Mouse (Mus musculus) intestine, postnatal 0 days (tissue): ENCODE results near the gene Chd6. TPM values are rescaled to one million over a fixed set of nuclear protein-coding genes. Genes with fewer than 3 reads are reported as not detected.
A peak's percentile ranks its signal among the peaks of the same experiment; 100 is the strongest.

Source experiments
- ATAC-seq: fragments of 200-750 bp; cut with Nextera tagmentation; 2 replicates; pipeline ENCODE4 v1.8.0; 2017; ENCODE audit warnings: mild to moderate bottlenecking, moderate TSS enrichment, moderate library complexity
- H3K27ac ChIP-seq: fragments of 300-500 bp; sonication (generic); 2 replicates; pipeline ENCODE4 v1.5.1; 2014; ENCODE audit warnings: mild to moderate bottlenecking, low read depth, low read length, moderate library complexity
- H3K27me3 ChIP-seq: fragments of 300-500 bp; sonication (generic); replicated peaks from 2 replicates; pipeline ENCODE4 v1.6.1; 2014; ENCODE audit warnings: low read length, mixed read lengths; ENCODE audit not compliant: control insufficient read depth, insufficient read depth
- H3K36me3 ChIP-seq: fragments of 300-500 bp; sonication (generic); 2 replicates; pipeline ENCODE4 v1.6.1; 2014; ENCODE audit warnings: mild to moderate bottlenecking, moderate library complexity; ENCODE audit not compliant: control insufficient read depth, insufficient read depth
- H3K4me1 ChIP-seq: fragments of 300-500 bp; sonication (generic); replicated peaks from 2 replicates; pipeline ENCODE4 v1.6.1; 2014; ENCODE audit warnings: antibody characterized with exemption, low read length, mixed read lengths; ENCODE audit not compliant: control insufficient read depth, insufficient read depth
- H3K4me2 ChIP-seq: fragments of 300-500 bp; sonication (generic); replicated peaks from 2 replicates; pipeline ENCODE4 v1.6.1; 2014; ENCODE audit warnings: low read depth, mild to moderate bottlenecking, moderate library complexity
- H3K4me3 ChIP-seq: fragments of 300-500 bp; sonication (generic); 2 replicates; pipeline ENCODE4 v1.5.1; 2014; ENCODE audit warnings: low read depth, low read length
- H3K9ac ChIP-seq: fragments of 300-500 bp; sonication (generic); 2 replicates; pipeline ENCODE4 v1.6.1; 2014; ENCODE audit warnings: mild to moderate bottlenecking, low read depth, low read length
- H3K9me3 ChIP-seq: fragments of 300-500 bp; sonication (generic); 2 replicates; pipeline ENCODE4 v1.6.1; 2016; ENCODE audit warnings: mixed run types; ENCODE audit not compliant: control insufficient read depth
- CTCF ChIP-seq: sonication (generic); IDR thresholded peaks from 2 replicates; pipeline ENCODE4 v1.5.1; 2016; ENCODE audit warnings: low read depth, mild to moderate bottlenecking, control low read depth, antibody characterized with exemption, moderate library complexity
- WGBS: fragments of 180-500 bp; shearing (Covaris S2); extraction: QIAGEN DNeasy Blood & Tissue Kit; methylation state at CpG from one replicate; pipeline ENCODE4 v1.1.7; 2014; 5-methylcytosine and 5-hydroxymethylcytosine counted together
- polyA plus RNA-seq: library from polyadenylated mRNA; unstranded; fragments of >200 nt; fragmentation: Nextera tagmentation; extraction: Ambion mirVana; gene quantifications from 2 replicates; pipeline ENCODE4 v1.2.1, GENCODE M21; 2015

Gene Chd6
- polyA plus RNA-seq, 1 experiment from 2014 or later: 8.7 TPM

DNA sequence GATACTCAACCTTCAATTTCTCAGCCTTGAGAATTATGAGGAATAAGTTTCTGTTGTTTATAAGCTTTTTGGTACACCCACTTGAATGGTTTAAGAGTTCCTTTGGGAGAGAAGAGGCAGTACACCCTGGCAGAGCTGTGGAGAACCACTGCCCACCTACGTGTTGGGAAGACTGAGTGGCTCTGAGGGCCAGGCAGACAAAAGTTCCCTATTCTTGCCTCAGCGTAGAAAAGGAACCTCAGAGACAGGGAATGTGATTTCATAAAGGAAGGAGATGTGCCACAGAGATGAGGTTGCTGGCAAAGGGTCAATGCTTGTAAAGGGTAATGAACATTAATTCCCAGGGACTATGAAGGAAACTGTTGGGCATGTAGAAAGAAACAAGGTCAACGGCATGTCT is 154.3 kb downstream of the Chd6 start:
- WGBS: 94% methylated on average over 3 of the region's 3 CpGs
- H3K36me3 ChIP-seq: peaks cover 67% of the 10 kb centered on the region
- H3K9ac ChIP-seq: no peak overlapping the region
- H3K4me1 ChIP-seq: no peaks in the 10 kb centered on the region
- no peaks in the 10 kb centered on the region for H3K27me3 ChIP-seq
- no peak overlapping the region for H3K4me2 ChIP-seq
- H3K27ac ChIP-seq: no peak overlapping the region; the same call in 1 of the 2 replicates
- no peak for TF ChIP-seq CTCF
- H3K9me3 ChIP-seq: no peaks in the 10 kb centered on the region
- no peak for ATAC-seq
- H3K4me3 ChIP-seq: no peak overlapping the region

DNA sequence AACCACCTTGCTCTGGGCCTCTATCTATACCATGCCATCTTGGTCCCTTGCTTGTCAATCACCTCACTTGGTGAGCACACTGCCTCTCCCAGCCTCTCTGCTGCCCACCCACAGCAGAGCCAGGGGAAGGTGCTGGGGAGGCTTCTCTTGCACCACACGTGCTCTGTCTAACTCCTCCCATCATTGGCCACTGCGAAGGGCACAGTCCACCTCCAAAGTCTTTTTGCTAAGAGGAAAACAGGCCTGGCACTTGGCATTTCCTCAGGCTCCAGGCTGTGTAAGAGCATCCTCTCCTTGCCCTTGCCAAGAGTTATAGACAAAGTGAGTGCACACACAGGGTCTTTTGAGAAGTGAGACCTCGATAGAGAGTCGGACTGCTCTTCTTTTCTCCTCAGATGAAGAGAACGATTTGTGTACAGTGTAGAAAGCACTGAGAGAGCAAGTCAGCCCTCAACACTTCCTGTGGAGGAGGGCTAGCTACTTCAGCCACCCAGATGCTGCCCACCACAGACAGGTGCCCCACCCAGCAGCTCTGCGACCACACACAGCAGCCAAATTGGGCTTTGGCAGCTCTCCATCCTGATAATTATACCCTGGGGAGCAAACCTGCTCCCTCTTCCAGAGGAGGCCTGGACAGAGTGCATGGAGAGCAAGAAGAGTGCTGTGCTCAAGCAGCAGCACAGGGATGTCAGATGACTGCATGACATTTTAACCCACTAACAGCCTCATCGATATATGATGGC is 155.6 kb downstream of the Chd6 start:
- no peak overlapping the region for H3K27ac ChIP-seq
- no peaks in the 10 kb centered on the region for H3K4me1 ChIP-seq
- no peaks in the 10 kb centered on the region for H3K9me3 ChIP-seq
- no peak for TF ChIP-seq CTCF
- H3K4me2 ChIP-seq: no peak overlapping the region
- WGBS: 83% methylated on average over 7 of the region's 7 CpGs
- peaks cover 76% of the 10 kb centered on the region for H3K36me3 ChIP-seq
- H3K9ac ChIP-seq: no peak overlapping the region
- no peaks in the 10 kb centered on the region for H3K27me3 ChIP-seq
- no peak overlapping the region for H3K4me3 ChIP-seq
- ATAC-seq: no peak

DNA sequence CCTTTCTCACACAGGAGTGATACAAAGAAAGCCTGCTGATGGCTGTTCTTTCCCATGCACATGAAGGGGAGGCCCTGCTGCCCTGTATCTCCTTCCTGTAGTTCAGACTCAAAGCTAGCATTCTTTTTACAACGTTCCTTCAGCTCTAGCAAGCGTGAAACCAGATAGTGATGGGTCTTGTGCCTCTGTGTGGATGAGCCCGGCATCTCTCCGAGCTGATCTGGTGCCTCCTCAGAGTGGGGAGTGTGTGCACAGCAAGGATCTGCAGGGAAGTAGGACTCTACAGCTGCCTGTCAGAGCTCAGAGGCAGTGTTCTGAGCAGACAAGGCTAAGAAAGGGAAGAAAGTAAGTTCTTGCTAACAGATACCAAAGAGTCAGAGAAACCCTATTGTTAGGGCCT is 157.3 kb downstream of the Chd6 start:
- 78% methylated on average over 4 of the region's 4 CpGs for WGBS
- Histone ChIP-seq H3K27ac (no peak overlapping the region), H3K4me1 (no peaks in the 10 kb centered on the region), H3K9me3 (no peaks in the 10 kb centered on the region), H3K4me2 (no peak overlapping the region), H3K4me3 (no peak overlapping the region), H3K9ac (no peak overlapping the region), H3K36me3 (peaks cover 71% of the 10 kb centered on the region), H3K27me3 (no peaks in the 10 kb centered on the region)
- no peak for ATAC-seq
- TF ChIP-seq CTCF: no peak

DNA sequence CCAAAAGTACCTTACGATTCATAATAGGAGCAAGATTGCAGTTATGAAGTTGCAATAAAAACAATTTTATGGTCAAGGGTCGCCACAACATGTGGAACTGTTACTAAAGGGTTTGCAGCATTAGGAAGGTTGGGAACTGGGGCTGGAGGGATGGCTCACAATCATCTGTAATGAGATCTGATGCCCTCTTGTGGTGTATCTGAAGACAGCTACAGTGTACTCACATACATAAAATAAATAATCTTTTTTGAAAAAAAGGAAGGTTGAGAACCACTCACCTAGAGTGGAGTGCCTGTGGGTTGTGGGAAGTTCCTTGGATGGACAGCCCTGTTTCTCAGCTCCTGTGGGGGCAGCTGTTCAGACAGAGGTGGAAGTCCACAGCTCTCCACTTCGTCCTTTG is 166.4 kb downstream of the Chd6 start:
- Histone ChIP-seq H3K36me3 (peaks cover 13% of the 10 kb centered on the region; the same call in 1 of the 2 replicates), H3K27me3 (no peaks in the 10 kb centered on the region), H3K9ac (no peak overlapping the region), H3K4me2 (no peak overlapping the region), H3K9me3 (no peaks in the 10 kb centered on the region), H3K4me1 (no peaks in the 10 kb centered on the region), H3K27ac (no peak overlapping the region), H3K4me3 (no peak overlapping the region)
- ATAC-seq: no peak
- WGBS: 62% methylated on average over 3 of the region's 3 CpGs
- TF ChIP-seq CTCF: peak; percentile 64

DNA sequence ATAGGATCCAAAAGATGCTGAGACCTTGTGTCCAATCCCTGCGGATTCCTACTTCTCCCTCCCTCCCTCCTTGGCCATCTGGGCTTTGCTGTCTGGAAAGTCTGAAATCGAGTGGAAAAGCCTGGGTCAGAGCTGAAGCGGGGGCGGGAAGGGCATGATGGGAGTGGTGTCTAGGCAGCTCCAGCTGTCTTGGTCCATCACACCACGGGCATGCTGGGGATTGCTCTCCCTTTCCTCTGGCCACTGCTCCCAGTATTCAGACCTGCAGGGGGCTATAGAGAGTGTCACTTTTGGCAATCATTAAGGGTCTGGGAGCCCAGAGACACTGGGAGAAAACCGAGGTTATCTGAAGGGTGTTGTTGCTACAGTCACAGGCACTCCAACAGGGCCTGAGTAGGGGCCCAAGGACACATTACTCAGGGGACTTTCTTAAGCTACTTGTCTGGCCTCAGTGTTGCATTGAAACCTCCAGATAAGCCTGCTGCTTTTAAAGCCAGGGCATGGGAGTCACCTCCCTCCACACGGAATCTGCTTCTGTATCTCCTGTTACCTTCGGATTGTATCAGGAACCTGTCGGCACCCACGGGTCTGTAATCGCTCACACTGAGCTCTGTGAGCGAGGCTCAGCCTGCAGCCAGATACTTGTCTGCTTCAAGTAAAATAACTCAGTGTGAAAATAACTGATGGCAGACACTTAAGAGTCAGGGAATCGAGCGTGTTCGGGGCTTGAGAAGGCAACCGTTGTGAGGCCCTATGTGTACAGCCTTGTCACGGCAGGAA is 167.8 kb downstream of the Chd6 start:
- peak; percentile 26; the same call in 1 of the 2 replicates for TF ChIP-seq CTCF

DNA sequence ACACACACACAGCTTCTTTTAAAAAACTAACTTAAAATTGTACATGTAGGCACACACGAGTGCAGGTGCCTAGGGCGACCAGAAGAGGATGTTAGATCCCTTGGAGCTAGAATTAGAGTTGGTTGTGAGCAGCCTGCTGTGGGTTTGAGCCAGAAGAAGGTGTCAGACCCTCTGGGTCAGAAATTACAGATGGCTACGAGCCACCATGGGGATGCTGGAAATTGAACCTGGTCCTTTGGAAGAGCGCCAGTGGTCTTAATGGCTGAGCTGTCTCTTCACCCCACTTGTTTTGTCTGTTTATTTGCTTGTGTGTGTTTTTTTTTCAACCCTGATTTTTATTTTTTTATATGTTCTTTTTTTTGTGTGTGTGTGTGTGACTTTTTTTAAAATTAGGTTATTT is 174.4 kb downstream of the Chd6 start:
- no peak overlapping the region for H3K4me3 ChIP-seq
- TF ChIP-seq CTCF: no peak
- H3K27ac ChIP-seq: no peak overlapping the region
- no peaks in the 10 kb centered on the region for H3K36me3 ChIP-seq
- H3K4me2 ChIP-seq: no peak overlapping the region
- H3K27me3 ChIP-seq: no peaks in the 10 kb centered on the region
- H3K4me1 ChIP-seq: no peaks in the 10 kb centered on the region
- ATAC-seq: no peak
- 77% methylated on average over 4 of the region's 4 CpGs for WGBS
- no peak overlapping the region for H3K9ac ChIP-seq
- no peaks in the 10 kb centered on the region for H3K9me3 ChIP-seq

More for the DNA sequence above, 167.8 kb downstream of the Chd6 start:
- Histone ChIP-seq H3K9me3 (no peaks in the 10 kb centered on the region), H3K36me3 (peaks cover 10% of the 10 kb centered on the region; the same call in 1 of the 2 replicates), H3K4me2 (no peak overlapping the region), H3K9ac (no peak overlapping the region), H3K4me3 (no peak overlapping the region), H3K27me3 (no peaks in the 10 kb centered on the region), H3K4me1 (no peaks in the 10 kb centered on the region), H3K27ac (no peak overlapping the region)
- ATAC-seq: no peak
- 59% methylated on average over 17 of the region's 17 CpGs for WGBS
